Mouse (Mus musculus): Measurements from ENCODE around the gene Incenp.

DNA sequence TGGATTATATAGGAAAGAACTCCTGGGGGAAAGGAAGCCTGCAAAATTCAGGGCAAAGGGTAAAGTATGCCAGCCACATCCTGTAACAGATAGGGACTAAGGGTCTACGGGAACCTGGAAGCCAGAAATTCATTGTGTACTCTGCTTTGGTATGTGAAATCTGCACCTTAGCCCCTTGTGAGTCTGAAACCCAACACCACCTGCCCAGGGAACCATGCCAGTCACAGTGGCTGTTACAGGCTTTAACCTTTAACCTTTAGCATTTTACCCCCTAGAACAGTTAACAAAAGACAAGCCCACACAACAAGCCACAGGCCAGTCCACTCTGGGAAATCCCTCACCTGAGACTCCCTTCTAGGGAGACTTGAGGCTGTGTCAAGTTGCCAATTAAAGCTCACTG lies 42.5 kb upstream of the Incenp start:
- TF ChIP-seq CTCF (IDR thresholded peaks at IDR 0.05; ENCODE audit: low read depth), result no peak
- no peak for TF ChIP-seq EP300 (optimal IDR thresholded peaks at IDR 0.05)
